Mouse (Mus musculus): Measurements from ENCODE around the gene 4930519P11Rik. TPM values are rescaled to one million over a fixed set of nuclear protein-coding genes. Genes with fewer than 3 reads are reported as not detected.

4930519P11Rik gene
- total and polyA plus RNA-seq, 2 experiments from 2014 or later, result not detected

DNA sequence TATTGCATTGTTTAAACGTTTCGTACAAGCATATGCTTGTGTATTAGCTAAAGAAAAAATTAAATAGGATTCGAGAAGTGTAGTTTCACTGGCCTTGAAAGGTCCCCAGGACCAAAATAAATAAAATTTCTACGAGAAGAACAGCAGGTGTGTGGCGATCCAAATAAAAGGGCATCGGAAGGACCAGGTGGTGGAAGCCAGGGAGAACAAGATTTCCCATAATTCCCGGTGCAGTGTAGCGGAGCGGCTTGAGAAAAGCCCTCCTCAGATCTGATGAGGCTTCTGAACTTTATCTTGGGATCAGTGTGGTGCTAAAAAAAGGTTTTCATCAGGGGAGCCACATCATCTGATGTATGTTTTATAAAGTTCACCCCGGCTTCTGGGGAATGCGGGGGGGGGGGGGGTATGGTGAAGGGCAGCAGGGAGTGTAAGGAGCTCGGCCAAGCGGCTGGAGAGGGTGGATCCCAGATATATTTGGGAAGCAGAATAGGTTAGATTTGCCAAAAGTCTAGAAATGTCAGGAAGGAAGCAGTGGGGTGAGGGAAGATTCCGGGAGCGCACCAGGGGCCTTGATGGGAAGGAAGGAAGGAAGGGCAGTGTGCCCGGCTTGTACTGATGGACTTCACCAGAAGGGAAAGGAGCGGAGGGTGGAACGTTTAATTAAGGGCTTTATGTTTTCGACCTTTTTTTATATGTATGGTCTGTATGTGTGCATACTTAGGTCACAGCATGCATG lies 1.8 kb upstream of the 4930519P11Rik start:
- Histone ChIP-seq H3K9me3 (replicated peaks; ENCODE audit: control insufficient read depth, low read length) (no peaks in the 10 kb centered on the region), H3K9ac (replicated peaks; ENCODE audit: low read depth, low read length) (no peak overlapping the region), H3K4me1 (ENCODE audit: control insufficient read depth, insufficient read depth) (peaks cover 4% of the 10 kb centered on the region; the same call in 1 of the 2 replicates), H3K27ac (ENCODE audit: low read depth) (no peak overlapping the region; the same call in none of the 2 replicates), H3K36me3 (replicated peaks; ENCODE audit: control insufficient read depth, insufficient read depth, low read length) (no peaks in the 10 kb centered on the region), H3K4me3 (ENCODE audit: low read depth, low read length) (peak overlapping the region; percentile 22; the same call in 1 of the 2 replicates), H3K4me2 (ENCODE audit: low read depth, low read length) (peak overlapping the region; percentile 31), H3K27me3 (ENCODE audit: control insufficient read depth, insufficient read depth, low read length) (no peaks in the 10 kb centered on the region)
- DNase-seq (ENCODE audit: low spot score), result no peak
- 54% methylated on average over 19 of the region's 19 CpGs for WGBS
- no peak for TF ChIP-seq CTCF (IDR thresholded peaks at IDR 0.05; ENCODE audit: low read depth)
- no peak for TF ChIP-seq EP300 (IDR thresholded peaks at IDR 0.05; ENCODE audit: low read depth)
- no peak for ATAC-seq (ENCODE audit: insufficient read depth, low read depth)

DNA sequence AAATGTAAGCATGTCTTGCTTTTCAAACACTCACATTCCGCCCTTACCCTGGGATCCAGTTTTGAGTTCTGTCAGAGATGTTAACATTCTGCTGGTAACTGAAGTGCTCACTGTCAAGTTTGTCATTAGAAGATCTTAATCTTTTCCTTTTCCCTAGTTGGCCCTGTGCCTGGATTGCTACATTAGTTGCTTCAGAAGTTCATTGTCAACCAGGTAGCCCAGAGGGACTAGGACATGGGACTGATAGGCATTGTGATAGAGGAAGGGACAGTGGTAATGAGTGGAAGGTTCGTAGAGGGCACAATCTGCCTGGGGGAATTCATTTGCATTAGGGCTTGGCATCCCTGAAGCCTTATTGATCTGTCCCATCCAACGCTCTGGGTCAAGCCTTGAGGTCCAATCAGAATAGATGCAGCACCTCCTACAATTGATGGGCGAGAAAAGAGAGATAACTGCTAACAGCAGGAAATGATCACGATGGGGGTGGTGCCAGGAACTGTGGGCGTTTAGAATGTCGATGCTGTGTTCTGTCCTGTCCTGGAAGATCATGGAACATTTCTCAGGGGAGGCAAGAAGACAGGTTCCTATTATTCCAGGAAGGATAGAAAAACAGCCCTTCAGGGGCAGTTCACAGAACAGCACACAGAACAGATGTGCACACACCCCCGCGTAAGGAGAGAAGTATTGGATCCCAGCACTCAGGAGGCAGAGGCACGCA lies 4.0 kb downstream of the 4930519P11Rik start:
- TF ChIP-seq EP300 (IDR thresholded peaks at IDR 0.05; ENCODE audit: low read depth) (no peak), CTCF (IDR thresholded peaks at IDR 0.05; ENCODE audit: low read depth) (no peak)
- Histone ChIP-seq H3K36me3 (replicated peaks; ENCODE audit: control insufficient read depth, insufficient read depth, low read length) (no peaks in the 10 kb centered on the region), H3K4me2 (ENCODE audit: low read depth, low read length) (no peak overlapping the region), H3K9ac (replicated peaks; ENCODE audit: low read depth, low read length) (no peak overlapping the region), H3K4me1 (ENCODE audit: control insufficient read depth, insufficient read depth) (peaks cover 4% of the 10 kb centered on the region; the same call in 1 of the 2 replicates), H3K9me3 (replicated peaks; ENCODE audit: control insufficient read depth, low read length) (no peaks in the 10 kb centered on the region), H3K27ac (ENCODE audit: low read depth) (no peak overlapping the region), H3K27me3 (ENCODE audit: control insufficient read depth, insufficient read depth, low read length) (no peaks in the 10 kb centered on the region), H3K4me3 (ENCODE audit: low read depth, low read length) (no peak overlapping the region)
- no peak for DNase-seq (ENCODE audit: low spot score)
- 57% methylated on average over 10 of the region's 10 CpGs for WGBS
- ATAC-seq (ENCODE audit: insufficient read depth, low read depth), result no peak

DNA sequence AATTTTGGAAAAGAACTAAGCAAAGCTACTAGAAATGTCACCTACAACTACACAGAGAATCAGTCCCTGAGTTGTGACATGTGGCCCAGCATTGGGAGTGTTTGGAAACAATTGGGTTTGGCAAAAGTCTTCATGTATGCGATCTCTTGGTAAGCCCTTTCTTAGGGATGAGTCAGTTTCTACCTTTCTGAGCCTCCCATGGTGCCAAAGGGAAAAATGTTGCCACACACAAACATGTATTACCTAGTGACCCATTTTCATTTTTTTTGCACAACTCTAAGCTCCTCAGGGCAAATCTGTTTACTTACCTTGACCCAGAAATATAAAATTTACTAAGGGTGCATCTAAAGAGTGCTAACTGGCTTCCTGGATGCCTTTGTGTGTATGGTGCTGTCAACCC lies 6.3 kb downstream of the 4930519P11Rik start:
- Histone ChIP-seq H3K27me3 (ENCODE audit: control insufficient read depth, insufficient read depth, low read length) (no peaks in the 10 kb centered on the region), H3K9me3 (replicated peaks; ENCODE audit: control insufficient read depth, low read length) (no peaks in the 10 kb centered on the region), H3K4me2 (ENCODE audit: low read depth, low read length) (no peak overlapping the region), H3K4me3 (ENCODE audit: low read depth, low read length) (no peak overlapping the region), H3K36me3 (replicated peaks; ENCODE audit: control insufficient read depth, insufficient read depth, low read length) (no peaks in the 10 kb centered on the region), H3K4me1 (ENCODE audit: control insufficient read depth, insufficient read depth) (peaks cover 8% of the 10 kb centered on the region), H3K27ac (ENCODE audit: low read depth) (no peak overlapping the region), H3K9ac (replicated peaks; ENCODE audit: low read depth, low read length) (no peak overlapping the region)
- ATAC-seq (ENCODE audit: insufficient read depth, low read depth) (no peak), DNase-seq (ENCODE audit: low spot score) (no peak)
- TF ChIP-seq EP300 (IDR thresholded peaks at IDR 0.05; ENCODE audit: low read depth), result no peak
- no peak for TF ChIP-seq CTCF (IDR thresholded peaks at IDR 0.05; ENCODE audit: low read depth)
- WGBS, result 91% methylated on average over 1 of the region's 1 CpGs

DNA sequence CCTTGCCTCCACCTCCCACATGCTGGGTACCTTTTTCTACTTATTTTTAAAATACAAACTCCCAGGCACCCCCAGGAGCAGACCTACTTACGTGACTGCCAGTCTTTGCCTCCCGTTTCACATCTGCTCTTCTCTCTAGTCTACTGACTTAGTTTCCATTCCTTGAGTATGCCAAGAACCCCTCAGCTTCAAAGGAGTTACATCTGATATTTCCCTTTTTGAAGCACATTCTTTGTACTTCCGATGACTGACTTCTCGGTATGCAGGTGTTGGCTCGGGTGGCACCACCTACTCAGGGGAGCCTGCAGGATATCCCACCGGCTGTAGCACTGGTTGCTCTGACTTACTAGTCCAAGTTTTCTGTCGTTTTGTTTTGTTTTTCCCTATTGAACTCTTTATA lies 9.1 kb downstream of the 4930519P11Rik start:
- H3K36me3 ChIP-seq (replicated peaks; ENCODE audit: control insufficient read depth, insufficient read depth, low read length), result no peaks in the 10 kb centered on the region
- WGBS, result 30% methylated on average over 7 of the region's 7 CpGs
- no peak overlapping the region; the same call in 1 of the 2 replicates for H3K9ac ChIP-seq (replicated peaks; ENCODE audit: low read depth, low read length)
- no peak for TF ChIP-seq CTCF (IDR thresholded peaks at IDR 0.05; ENCODE audit: low read depth)
- TF ChIP-seq EP300 (IDR thresholded peaks at IDR 0.05; ENCODE audit: low read depth), result no peak
- peak overlapping the region; percentile 76 for H3K4me2 ChIP-seq (ENCODE audit: low read depth, low read length)
- peaks cover 8% of the 10 kb centered on the region for H3K4me1 ChIP-seq (ENCODE audit: control insufficient read depth, insufficient read depth)
- no peaks in the 10 kb centered on the region for H3K27me3 ChIP-seq (ENCODE audit: control insufficient read depth, insufficient read depth, low read length)
- ATAC-seq (ENCODE audit: insufficient read depth, low read depth) (no peak), DNase-seq (ENCODE audit: low spot score) (no peak)
- peak overlapping the region; percentile 60; the same call in 1 of the 2 replicates for H3K27ac ChIP-seq (ENCODE audit: low read depth)
- no peaks in the 10 kb centered on the region for H3K9me3 ChIP-seq (replicated peaks; ENCODE audit: control insufficient read depth, low read length)
- H3K4me3 ChIP-seq (ENCODE audit: low read depth, low read length), result peak overlapping the region; percentile 79

DNA sequence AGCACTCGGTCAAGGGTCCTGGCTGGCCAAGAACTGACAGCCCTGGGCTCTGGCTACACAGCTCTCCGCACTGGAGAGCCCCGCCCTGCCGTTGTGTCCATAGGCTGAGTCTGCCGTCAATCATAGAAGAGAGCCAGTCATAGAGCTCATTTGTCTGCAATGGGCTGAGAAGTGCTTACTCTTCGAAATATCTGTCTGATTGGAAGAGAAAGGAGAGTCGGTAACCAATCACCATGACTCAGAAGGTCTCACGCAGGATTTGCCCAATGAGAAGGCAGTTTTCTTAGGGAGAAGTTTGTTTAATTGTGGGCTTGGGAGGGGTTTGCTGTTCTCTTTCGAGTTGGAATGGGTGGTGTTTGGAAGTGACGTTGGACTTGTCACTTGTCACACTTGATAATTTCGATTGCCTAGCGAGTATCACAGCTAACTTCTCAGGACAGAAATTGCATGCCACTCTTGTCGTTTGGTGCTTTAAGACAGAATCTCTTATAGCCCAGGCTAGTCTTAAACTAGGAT lies 9.5 kb downstream of the 4930519P11Rik start, which contains the start of gene Pxmp4:
Gene Pxmp4, minus strand, starts transcription at position 71 of the 516 bp plus-strand sequence.
- Histone ChIP-seq H3K4me1 (ENCODE audit: control insufficient read depth, insufficient read depth) (peaks cover 8% of the 10 kb centered on the region), H3K27ac (ENCODE audit: low read depth) (peak within 1 kb of the TSS; percentile 87), H3K9ac (replicated peaks; ENCODE audit: low read depth, low read length) (peak within 1 kb of the TSS; percentile 80), H3K4me2 (ENCODE audit: low read depth, low read length) (peak within 1 kb of the TSS; percentile 76), H3K9me3 (replicated peaks; ENCODE audit: control insufficient read depth, low read length) (no peaks in the 10 kb centered on the region), H3K27me3 (ENCODE audit: control insufficient read depth, insufficient read depth, low read length) (no peaks in the 10 kb centered on the region), H3K36me3 (replicated peaks; ENCODE audit: control insufficient read depth, insufficient read depth, low read length) (no peaks in the 10 kb centered on the region), H3K4me3 (ENCODE audit: low read depth, low read length) (peak within 1 kb of the TSS; percentile 79)
- under 1% methylated on average over 13 of the region's 13 CpGs for WGBS
- TF ChIP-seq CTCF (IDR thresholded peaks at IDR 0.05; ENCODE audit: low read depth), result no peak
- TF ChIP-seq EP300 (IDR thresholded peaks at IDR 0.05; ENCODE audit: low read depth), result no peak
- DNase-seq (ENCODE audit: low spot score) (peak; percentile 98), ATAC-seq (ENCODE audit: insufficient read depth, low read depth) (peak; percentile 100)

Measured in heart, postnatal 0 days (tissue).